Mouse (Mus musculus): ENCODE measurements at regions not wholly inside any gene's neighbourhood (a gene's known extent, or its start where the extent isn't known, plus 50 kb on each side); places are given as distances from the start of the nearest gene placed in this dataset.
A peak's percentile ranks its signal among the peaks of the same experiment; 100 is the strongest.

DNA sequence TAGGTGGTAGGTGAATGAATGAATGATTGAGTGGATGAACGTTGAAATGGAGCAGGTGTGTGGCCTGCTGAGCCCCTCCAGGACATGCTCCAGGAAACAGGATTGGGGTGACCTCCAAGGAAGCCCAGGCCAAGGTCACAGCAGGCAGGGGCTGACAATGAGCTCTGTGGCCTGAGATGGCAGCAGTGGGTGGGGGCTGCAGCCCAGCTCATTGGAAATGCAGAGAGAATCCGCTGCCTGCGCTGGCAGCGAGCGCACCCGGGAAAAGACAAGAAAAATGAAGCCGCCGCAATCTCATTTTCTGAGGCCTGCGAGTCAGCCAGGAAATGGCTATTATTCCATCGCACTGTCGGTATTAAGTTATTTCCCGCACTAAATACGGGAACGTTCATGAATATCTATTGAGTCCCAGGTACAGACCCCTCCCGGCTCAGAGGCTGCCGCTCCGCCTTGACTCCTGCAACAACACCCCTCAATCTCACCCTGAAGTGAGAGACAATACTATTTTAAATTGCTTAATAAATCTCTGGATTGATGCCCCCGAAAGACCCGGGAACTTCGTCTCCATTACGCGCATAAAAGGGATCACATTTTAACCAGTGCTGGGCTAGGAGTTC lies 153.7 kb downstream of the Cryba4 start:
- no peak for DNase-seq (ENCODE audit: low read depth)

DNA sequence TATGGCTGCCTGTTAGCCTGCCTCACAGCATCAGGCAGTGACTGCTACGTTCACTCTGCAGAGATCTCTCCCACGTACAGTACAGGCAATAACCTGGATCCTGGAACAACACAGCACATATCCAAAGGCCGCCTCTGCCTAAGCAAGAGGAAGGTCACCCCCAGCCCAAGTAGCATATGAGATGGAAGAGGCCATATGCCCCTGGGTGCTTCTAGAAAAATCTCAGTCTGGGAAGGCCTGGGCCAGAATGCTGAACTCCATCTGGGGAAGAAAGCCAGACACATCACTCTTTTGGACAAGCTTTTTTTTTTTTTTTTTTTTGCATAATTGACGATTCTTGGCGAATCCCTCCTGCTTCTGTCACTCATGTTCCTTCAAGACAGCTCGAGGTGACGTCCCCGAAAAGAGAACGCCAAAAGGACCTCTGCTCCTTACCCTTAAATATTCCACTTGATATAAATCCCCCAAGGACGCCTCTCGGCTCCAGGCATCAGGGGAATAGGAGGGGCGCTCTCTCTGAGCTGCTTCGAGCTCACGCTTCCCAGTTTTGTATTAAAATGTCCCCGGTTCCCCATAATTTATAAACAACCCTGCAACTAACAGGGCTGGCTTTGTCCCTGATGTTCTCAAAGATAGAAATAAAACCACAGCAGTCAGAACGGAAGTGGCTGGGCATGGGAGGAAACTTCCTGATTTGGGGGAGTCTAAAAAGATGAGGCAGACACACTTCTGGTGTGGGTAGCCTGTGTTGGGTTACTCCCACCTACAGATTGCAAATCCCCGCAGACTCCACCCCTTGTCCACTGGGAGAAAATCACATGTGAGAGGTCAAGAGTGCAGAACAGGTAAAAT lies 150.4 kb downstream of the Cryba4 start:
- DNase-seq (ENCODE audit: low read depth): peak; percentile 44

GRCm38 (mm10) chr5:112110306-112110969 lies 141.9 kb downstream of the Cryba4 start:
- no peak for DNase-seq (ENCODE audit: low read depth)

- DNase-seq (ENCODE audit: low read depth): no peak
These were observed 131.6 kb downstream of the Cryba4 start for GRCm38 (mm10) chr5:112120766-112121165.

- no peak for DNase-seq (ENCODE audit: low read depth)
These were observed 130.8 kb downstream of the Cryba4 start for GRCm38 (mm10) chr5:112121554-112121953.

- DNase-seq (ENCODE audit: low read depth): no peak
These were observed 129.7 kb downstream of the Cryba4 start for GRCm38 (mm10) chr5:112122581-112122980.

DNA sequence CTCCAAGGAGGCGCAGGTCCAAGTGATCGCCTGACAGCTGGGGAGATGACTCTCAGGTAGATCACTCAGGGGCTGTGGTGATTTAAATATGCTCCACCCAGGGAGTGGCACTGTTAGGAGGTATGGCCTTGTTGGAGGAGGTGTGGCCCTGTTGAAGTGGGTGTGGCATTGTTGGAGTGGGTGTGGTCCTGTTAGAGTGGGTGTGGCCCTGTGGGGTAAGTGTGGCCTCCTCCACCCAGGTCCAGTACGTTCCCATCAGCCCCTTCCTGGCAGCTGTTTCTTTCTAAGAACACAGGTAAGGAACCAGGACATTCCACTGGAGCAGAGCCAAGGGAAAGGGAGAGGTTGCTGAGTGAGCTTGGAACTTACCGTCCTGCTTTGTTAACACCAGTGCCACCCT lies 125.1 kb downstream of the Cryba4 start:
- no peak for DNase-seq (ENCODE audit: low read depth)

DNA sequence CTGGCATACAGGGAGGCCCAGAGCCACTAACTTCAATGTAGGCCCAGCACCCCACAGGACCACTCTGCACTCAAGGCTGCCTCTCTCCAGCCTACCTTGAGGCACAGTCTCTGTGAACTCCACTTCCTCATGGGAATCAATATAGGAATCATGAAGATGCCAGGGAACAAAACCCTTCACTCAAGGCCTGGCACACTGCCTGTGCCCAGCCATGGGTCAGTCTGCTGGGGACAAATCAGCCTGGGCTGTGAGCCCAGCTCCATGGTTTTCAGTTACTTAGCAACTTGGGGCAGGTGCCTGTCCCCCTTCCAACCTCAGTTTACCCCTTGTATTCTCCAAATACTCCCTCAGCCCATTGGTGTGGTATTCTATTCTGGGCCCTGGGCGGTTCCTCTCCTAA lies 119.6 kb downstream of the Cryba4 start:
- no peak for DNase-seq (ENCODE audit: low read depth)

DNA sequence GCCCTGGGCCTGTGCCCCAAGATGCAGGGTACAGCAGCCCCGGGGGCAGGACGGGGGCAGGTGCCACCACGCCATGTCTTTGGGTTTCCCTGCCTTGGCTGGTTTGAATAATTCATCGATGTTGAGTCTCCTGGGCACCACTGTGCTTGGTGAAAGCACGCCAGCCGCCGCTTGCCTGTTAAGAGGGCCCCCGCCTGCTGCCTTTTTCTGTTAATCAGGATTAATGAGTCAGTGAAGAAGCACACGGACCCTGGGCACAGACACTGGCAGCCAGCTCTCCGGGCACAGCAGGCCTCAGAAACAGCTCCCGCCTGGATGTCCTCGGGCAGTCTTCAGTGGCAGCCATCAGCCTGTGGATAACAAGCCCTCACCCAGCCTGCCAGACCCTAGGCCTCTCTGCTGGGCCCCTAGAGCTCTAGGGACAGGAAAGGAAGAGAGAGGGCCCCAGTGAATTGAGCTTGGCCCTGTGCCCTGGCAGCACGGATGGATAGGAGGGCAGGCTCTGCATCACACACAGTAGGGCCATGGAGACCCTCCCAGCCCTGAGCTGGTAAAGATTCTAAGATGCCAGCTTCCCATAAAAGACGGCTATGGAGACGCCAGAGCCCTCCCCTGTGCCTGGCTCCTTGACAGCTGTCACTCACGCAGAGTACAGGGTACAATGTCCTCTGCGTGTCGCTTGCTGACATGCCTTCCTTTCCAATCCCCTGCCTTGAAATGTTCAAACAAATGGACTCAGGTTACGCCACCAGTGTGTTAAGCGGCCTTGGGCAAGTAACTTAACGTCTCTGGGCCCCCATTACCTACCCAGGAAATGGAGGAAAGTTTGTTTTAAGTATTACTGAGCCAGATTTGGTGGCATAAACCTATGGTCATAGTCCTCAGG lies 118.4 kb downstream of the Cryba4 start:
- DNase-seq (ENCODE audit: low read depth): no peak

GRCm38 (mm10) chr5:112136646-112137045 lies 115.7 kb downstream of the Cryba4 start:
- no peak for DNase-seq (ENCODE audit: low read depth)

- no peak for DNase-seq (ENCODE audit: low read depth)
These were observed 114.1 kb downstream of the Cryba4 start for GRCm38 (mm10) chr5:112138246-112138645.

- DNase-seq (ENCODE audit: low read depth): no peak
These were observed 109.6 kb downstream of the Cryba4 start for GRCm38 (mm10) chr5:112142731-112143130.

GRCm38 (mm10) chr5:112143993-112144621 lies 108.2 kb downstream of the Cryba4 start:
- DNase-seq (ENCODE audit: low read depth): no peak

DNA sequence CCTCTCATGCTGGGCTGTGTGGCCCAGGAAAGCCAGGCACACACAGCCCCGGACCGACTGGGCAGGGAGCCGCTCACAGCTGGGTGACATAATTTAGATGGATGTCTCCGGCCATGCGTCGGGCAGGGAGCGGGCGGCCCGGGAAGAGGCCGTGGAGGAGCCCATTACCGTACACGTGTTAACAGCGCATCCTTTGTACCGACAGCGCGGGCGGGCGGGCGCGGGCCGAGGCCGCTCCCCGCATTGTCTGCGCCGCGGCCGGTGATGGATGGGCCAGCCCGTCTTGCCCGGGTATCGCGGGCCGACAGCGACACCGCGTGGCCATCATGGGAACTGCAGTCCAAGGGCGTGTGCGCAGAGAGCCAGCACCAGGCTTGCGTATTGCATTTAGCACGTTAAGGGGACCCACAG lies 98.6 kb downstream of the Cryba4 start:
- DNase-seq (ENCODE audit: low read depth): peak; percentile 79

DNA sequence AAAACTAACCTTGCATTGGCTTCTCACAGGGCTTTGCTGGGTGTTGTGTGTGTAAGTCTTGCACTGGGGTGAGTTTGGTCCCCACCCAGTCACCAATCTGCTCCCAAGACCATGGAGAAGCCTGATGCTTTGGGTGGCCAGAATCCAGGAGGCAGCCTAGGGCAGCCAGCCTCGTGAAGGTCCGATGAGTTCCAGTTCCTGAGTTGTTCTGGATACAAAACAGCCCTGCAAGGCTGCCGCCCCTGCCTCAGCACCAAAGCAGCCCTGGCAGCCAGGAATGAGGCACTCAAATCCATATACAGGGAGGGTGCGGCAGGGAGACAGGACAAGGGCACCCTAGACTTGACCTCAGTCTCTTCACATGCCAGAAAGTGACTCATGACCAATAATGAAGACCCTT lies 97.7 kb downstream of the Cryba4 start:
- DNase-seq (ENCODE audit: low read depth): no peak

DNA sequence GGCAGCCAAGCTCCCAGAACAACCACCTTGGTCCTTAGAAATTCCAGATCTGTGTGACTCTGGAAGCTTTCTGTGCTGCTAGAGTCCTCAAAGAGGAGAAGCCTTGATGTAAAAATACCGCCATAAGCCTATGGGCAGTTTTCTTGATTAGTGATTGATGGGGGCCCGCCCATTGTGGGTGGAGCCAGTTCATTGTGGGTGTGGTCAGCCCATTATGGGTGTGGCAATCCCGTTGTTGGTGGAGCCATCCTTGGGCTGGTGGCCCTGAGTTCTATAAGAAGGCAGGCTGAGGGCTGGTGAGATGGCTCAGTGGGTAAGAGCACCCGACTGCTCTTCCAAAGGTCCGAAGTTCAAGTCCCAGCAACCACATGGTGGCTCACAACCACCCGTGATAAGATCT lies 97.3 kb downstream of the Cryba4 start:
- no peak for DNase-seq (ENCODE audit: low read depth)

DNA sequence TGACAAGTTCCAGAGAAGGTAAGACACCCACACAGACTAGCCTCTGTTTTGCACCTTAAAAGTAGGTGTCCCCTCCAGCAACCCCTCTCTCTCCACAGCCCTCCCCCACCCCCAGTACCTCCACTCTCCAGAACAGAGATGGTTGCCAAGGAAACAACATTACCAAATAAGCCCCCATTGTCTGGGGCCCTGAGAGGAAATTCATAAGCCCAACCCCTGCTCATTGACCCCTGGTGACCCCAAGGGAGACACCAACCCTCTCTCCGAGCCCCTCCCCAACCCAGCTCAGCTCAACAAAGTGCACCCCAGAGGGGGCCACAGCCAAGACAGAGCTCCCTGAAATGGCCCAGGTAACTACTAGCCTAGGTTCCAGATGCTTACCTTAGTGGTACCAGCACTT lies 96.3 kb downstream of the Cryba4 start:
- DNase-seq (ENCODE audit: low read depth): no peak

DNA sequence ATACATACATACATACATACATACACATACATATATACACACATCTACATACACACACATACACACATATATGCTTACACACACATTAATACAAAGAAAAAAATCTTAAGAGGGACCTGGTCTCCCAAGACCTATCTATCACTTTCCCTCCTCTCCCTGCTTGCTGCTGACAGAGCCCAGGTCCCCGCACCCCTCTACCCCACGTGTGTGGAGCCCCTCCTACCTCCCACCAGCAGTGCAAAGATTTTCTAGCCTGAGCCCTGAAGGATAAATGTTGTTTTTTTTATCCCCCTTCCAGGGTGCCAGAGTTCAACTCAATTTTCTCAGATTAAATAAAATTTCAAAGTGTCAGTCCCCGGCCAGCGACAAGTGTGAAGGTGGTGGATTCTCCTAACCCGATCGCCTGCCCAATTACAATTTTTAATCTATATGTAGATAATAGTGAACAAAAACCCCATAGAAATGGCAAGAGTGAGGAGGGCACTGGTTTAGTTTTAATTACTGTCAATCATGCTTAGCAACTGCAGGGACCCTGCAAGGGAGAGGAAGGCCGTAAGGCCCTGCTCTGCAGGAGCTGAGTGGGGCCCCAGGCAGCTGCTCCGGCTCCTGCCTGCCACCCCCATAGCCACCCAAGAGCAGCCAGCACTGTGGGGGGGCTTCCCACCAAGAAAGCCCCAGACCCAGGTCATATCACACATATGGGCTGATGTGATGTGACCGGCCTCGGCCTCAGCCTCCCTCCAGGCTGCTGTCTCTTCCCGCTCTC lies 85.7 kb downstream of the Cryba4 start:
- DNase-seq (ENCODE audit: low read depth): no peak

GRCm38 (mm10) chr5:112167790-112168189 lies 84.5 kb downstream of the Cryba4 start:
- DNase-seq (ENCODE audit: low read depth): no peak

GRCm38 (mm10) chr5:112171325-112171724 lies 81.0 kb downstream of the Cryba4 start:
- no peak for DNase-seq (ENCODE audit: low read depth)
